Comparison of ENCODE assay signal across 8 mouse cellular contexts in genomic region chr6:108782526-108783183, GRCm38 (mm10). TPM values are rescaled to one million over a fixed set of nuclear protein-coding genes. Genes with fewer than 3 reads are reported as not detected.
A peak's percentile ranks its signal among the peaks of the same experiment; 100 is the strongest.
DNase-seq lines count a peak whose midpoint lies in the region; ATAC-seq lines count a peak whose summit lies in the region.

Gene Arl8b (plus strand): TSS chr6:108783099.

- H3K4me2 ChIP-seq in forebrain, embryonic 11.5 days (ENCODE audit: low read depth, low read length, severe bottlenecking): peak within 1 kb of the TSS; percentile 76
- H3K4me2 ChIP-seq in heart, embryonic 16.5 days (ENCODE audit: low read depth, low read length): peak within 1 kb of the TSS; percentile 91
- peak within 1 kb of the TSS; percentile 81 for H3K4me2 ChIP-seq in liver, embryonic 15.5 days
- H3K4me2 ChIP-seq in neural tube, embryonic 12.5 days (replicated peaks): peak within 1 kb of the TSS; percentile 78

- peak; percentile 97 for ATAC-seq in forebrain, embryonic 11.5 days (replicated peaks; ENCODE audit: low FRiP score)
- ATAC-seq in heart, embryonic 16.5 days (replicated peaks; ENCODE audit: extremely low read depth, insufficient read depth, low FRiP score): peak; percentile 94
- ATAC-seq in liver, embryonic 15.5 days (ENCODE audit: insufficient read depth): peak; percentile 90
- ATAC-seq in neural tube, embryonic 12.5 days (ENCODE audit: low FRiP score, low read depth): peak; percentile 95

- H3K9ac ChIP-seq in forebrain, embryonic 11.5 days (ENCODE audit: low read length): peak within 1 kb of the TSS; percentile 89
- peak within 1 kb of the TSS; percentile 99 for H3K9ac ChIP-seq in heart, embryonic 16.5 days (ENCODE audit: low read length)
- H3K9ac ChIP-seq in liver, embryonic 15.5 days: peak within 1 kb of the TSS; percentile 96
- peak within 1 kb of the TSS; percentile 91 for H3K9ac ChIP-seq in neural tube, embryonic 12.5 days

- no peaks in the 10 kb centered on the region for H3K27me3 ChIP-seq in forebrain, embryonic 11.5 days (ENCODE audit: control insufficient read depth, insufficient read depth, low read length)
- no peaks in the 10 kb centered on the region for H3K27me3 ChIP-seq in heart, embryonic 16.5 days (ENCODE audit: control insufficient read depth, insufficient read depth, low read length)
- H3K27me3 ChIP-seq in liver, embryonic 15.5 days: no peaks in the 10 kb centered on the region
- no peaks in the 10 kb centered on the region for H3K27me3 ChIP-seq in neural tube, embryonic 12.5 days (replicated peaks)

- H3K9me3 ChIP-seq in forebrain, embryonic 11.5 days (ENCODE audit: control insufficient read depth, low read length): no peaks in the 10 kb centered on the region
- H3K9me3 ChIP-seq in heart, embryonic 16.5 days (replicated peaks; ENCODE audit: control insufficient read depth, low read length): no peaks in the 10 kb centered on the region
- no peaks in the 10 kb centered on the region for H3K9me3 ChIP-seq in liver, embryonic 15.5 days (replicated peaks)
- H3K9me3 ChIP-seq in neural tube, embryonic 12.5 days: no peaks in the 10 kb centered on the region

- H3K27ac ChIP-seq in forebrain, embryonic 11.5 days (ENCODE audit: low read depth, low read length): peak within 1 kb of the TSS; percentile 59
- H3K27ac ChIP-seq in heart, embryonic 16.5 days (ENCODE audit: low read length): peak within 1 kb of the TSS; percentile 91
- peak within 1 kb of the TSS; percentile 82 for H3K27ac ChIP-seq in liver, embryonic 15.5 days (replicated peaks)
- H3K27ac ChIP-seq in neural tube, embryonic 12.5 days: peak within 1 kb of the TSS; percentile 72

- peak within 1 kb of the TSS; percentile 98 for H3K4me3 ChIP-seq in forebrain, embryonic 11.5 days (ENCODE audit: low read depth, low read length)
- peak within 1 kb of the TSS; percentile 100 for H3K4me3 ChIP-seq in heart, embryonic 16.5 days (ENCODE audit: low read length)
- peak within 1 kb of the TSS; percentile 100 for H3K4me3 ChIP-seq in liver, embryonic 15.5 days (replicated peaks)
- H3K4me3 ChIP-seq in neural tube, embryonic 12.5 days: peak within 1 kb of the TSS; percentile 96

- peaks cover 5% of the 10 kb centered on the region; the same call in 1 of the 2 replicates for H3K4me1 ChIP-seq in forebrain, embryonic 11.5 days (replicated peaks; ENCODE audit: control insufficient read depth, insufficient read depth, low read length)
- H3K4me1 ChIP-seq in heart, embryonic 16.5 days (ENCODE audit: control insufficient read depth, insufficient read depth, low read length): peaks cover 20% of the 10 kb centered on the region
- peaks cover 40% of the 10 kb centered on the region for H3K4me1 ChIP-seq in liver, embryonic 15.5 days (replicated peaks)
- peaks cover 16% of the 10 kb centered on the region for H3K4me1 ChIP-seq in neural tube, embryonic 12.5 days

- DNase-seq in CD8-positive naive resting alpha-beta T cell, adult 2 months (ENCODE audit: low read depth in 2 of 2, low spot score in 2 of 2): peak; percentile 94
- DNase-seq in c-Kit-positive CD71-negative TER-119-negative erythroid progenitor cells, embryonic 14.5 days (ENCODE audit: low read depth): peak; percentile 92
- DNase-seq in forebrain, embryonic 11.5 days (ENCODE audit: low spot score): peak; percentile 97
- DNase-seq in kidney, postnatal 36 days: peak; percentile 96 to 99
- peak; percentile 89 for DNase-seq in telencephalon, adult 2 months (ENCODE audit: low read depth, low spot score)

- 10% methylated on average over 36 of the region's 36 CpGs for WGBS in forebrain, embryonic 11.5 days
- WGBS in heart, embryonic 16.5 days: 10% methylated on average over 36 of the region's 36 CpGs
- WGBS in liver, embryonic 15.5 days (ENCODE audit: insufficient replicate concordance): 9% methylated on average over 36 of the region's 36 CpGs
- 12% methylated on average over 31 of the region's 36 CpGs for WGBS in neural tube, embryonic 12.5 days

- no peaks in the 10 kb centered on the region for H3K36me3 ChIP-seq in forebrain, embryonic 11.5 days (ENCODE audit: control insufficient read depth, insufficient read depth, low read length)
- no peaks in the 10 kb centered on the region for H3K36me3 ChIP-seq in heart, embryonic 16.5 days (ENCODE audit: control insufficient read depth, insufficient read depth)
- H3K36me3 ChIP-seq in liver, embryonic 15.5 days (replicated peaks): no peaks in the 10 kb centered on the region
- no peaks in the 10 kb centered on the region for H3K36me3 ChIP-seq in neural tube, embryonic 12.5 days

RNA-seq across cellular contexts. Expression of gene Arl8b, which starts in this region (rescaled TPM):
- 78.4 and 79.5 TPM in 2 replicates for polyA plus RNA-seq in forebrain, embryonic 11.5 days (2014; fragmentation: Nextera tagmentation; extraction: Ambion mirVana)
- polyA plus RNA-seq in heart, embryonic 16.5 days (2015; fragmentation: Nextera tagmentation; extraction: Ambion mirVana): 65.3 and 72.5 TPM in 2 replicates
- 31.0 and 32.7 TPM in 2 replicates for polyA plus RNA-seq in liver, embryonic 15.5 days (2015; fragmentation: Nextera tagmentation; extraction: Ambion mirVana)
- polyA plus RNA-seq in neural tube, embryonic 12.5 days (2016; fragmentation: Nextera tagmentation; extraction: Ambion mirVana): 82.8 and 87.8 TPM in 2 replicates

Comparison
In these comparisons a context has a peak if more than half of its experiments do, and no peak if none do; other contexts are left out.
1. Peak in every context shown above with its lines: DNase-seq, ATAC-seq, H3K4me3 ChIP-seq and H3K27ac ChIP-seq.